Mouse (Mus musculus): ENCODE measurements at regions not wholly inside any gene's neighbourhood (a gene's known extent, or its start where the extent isn't known, plus 50 kb on each side); places are given as distances from the start of the nearest gene placed in this dataset.

GRCm38 (mm10) chr2:172674641-172675040 is 125.2 kb downstream of the Tfap2c start:
- Histone ChIP-seq H3K4me2 (replicated peaks; ENCODE audit: low read depth, low read length) (no peak overlapping the region), H3K4me3 (ENCODE audit: low read length) (no peak overlapping the region), H3K9me3 (ENCODE audit: control insufficient read depth, low read length) (no peaks in the 10 kb centered on the region), H3K27ac (ENCODE audit: low read depth, low read length) (no peak overlapping the region), H3K4me1 (ENCODE audit: control insufficient read depth, insufficient read depth, low read length) (no peaks in the 10 kb centered on the region), H3K27me3 (ENCODE audit: control insufficient read depth, insufficient read depth, low read length) (no peaks in the 10 kb centered on the region), H3K36me3 (ENCODE audit: control insufficient read depth, insufficient read depth, low read length) (no peaks in the 10 kb centered on the region), H3K9ac (ENCODE audit: low read depth, low read length) (no peak overlapping the region)
- no peak for ATAC-seq (ENCODE audit: low FRiP score, low TSS enrichment)
- 86% methylated on average over 8 of the region's 8 CpGs for WGBS

DNA sequence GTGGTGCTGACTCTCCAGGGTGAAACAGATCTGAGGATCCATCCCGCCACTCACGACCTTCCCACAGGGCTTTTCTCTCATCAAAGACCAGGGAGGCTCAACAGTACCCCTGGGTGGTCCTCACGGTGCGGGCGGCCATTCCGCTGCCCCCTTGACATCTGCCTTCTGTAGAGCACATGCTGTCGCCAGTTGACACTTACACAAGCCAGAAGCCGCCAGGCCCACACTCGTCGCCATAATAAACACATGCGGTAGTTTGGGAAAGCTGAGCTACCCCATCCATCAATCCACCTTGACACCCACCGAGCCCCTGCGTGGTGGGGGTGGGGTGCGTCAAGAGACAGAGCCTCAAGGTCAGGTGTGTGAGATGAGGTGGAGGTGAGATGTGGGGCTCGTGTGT is 125.7 kb downstream of the Tfap2c start:
- no peak overlapping the region for H3K4me3 ChIP-seq (ENCODE audit: low read length)
- H3K27me3 ChIP-seq (ENCODE audit: control insufficient read depth, insufficient read depth, low read length), result no peaks in the 10 kb centered on the region
- no peak for ATAC-seq (ENCODE audit: low FRiP score, low TSS enrichment)
- H3K4me1 ChIP-seq (ENCODE audit: control insufficient read depth, insufficient read depth, low read length), result no peaks in the 10 kb centered on the region
- no peaks in the 10 kb centered on the region for H3K9me3 ChIP-seq (ENCODE audit: control insufficient read depth, low read length)
- no peak overlapping the region for H3K27ac ChIP-seq (ENCODE audit: low read depth, low read length)
- no peak overlapping the region for H3K9ac ChIP-seq (ENCODE audit: low read depth, low read length)
- no peak overlapping the region for H3K4me2 ChIP-seq (replicated peaks; ENCODE audit: low read depth, low read length)
- no peaks in the 10 kb centered on the region for H3K36me3 ChIP-seq (ENCODE audit: control insufficient read depth, insufficient read depth, low read length)
- 57% methylated on average over 15 of the region's 15 CpGs for WGBS

GRCm38 (mm10) chr2:172690196-172690595 is 140.8 kb downstream of the Tfap2c start:
- 0 out of 2 replicates have a peak, but pooled peaks cover 2% of the 10 kb centered on the region for H3K9me3 ChIP-seq (ENCODE audit: control insufficient read depth, low read length)
- H3K9ac ChIP-seq (ENCODE audit: low read depth, low read length), result no peak overlapping the region
- H3K4me3 ChIP-seq (ENCODE audit: low read length), result no peak overlapping the region
- H3K36me3 ChIP-seq (ENCODE audit: control insufficient read depth, insufficient read depth, low read length), result no peaks in the 10 kb centered on the region
- H3K27ac ChIP-seq (ENCODE audit: low read depth, low read length), result no peak overlapping the region
- ATAC-seq (ENCODE audit: low FRiP score, low TSS enrichment), result no peak
- no peaks in the 10 kb centered on the region for H3K4me1 ChIP-seq (ENCODE audit: control insufficient read depth, insufficient read depth, low read length)
- H3K4me2 ChIP-seq (replicated peaks; ENCODE audit: low read depth, low read length), result no peak overlapping the region
- no peaks in the 10 kb centered on the region for H3K27me3 ChIP-seq (ENCODE audit: control insufficient read depth, insufficient read depth, low read length)
- 76% methylated on average over 1 of the region's 1 CpGs for WGBS

DNA sequence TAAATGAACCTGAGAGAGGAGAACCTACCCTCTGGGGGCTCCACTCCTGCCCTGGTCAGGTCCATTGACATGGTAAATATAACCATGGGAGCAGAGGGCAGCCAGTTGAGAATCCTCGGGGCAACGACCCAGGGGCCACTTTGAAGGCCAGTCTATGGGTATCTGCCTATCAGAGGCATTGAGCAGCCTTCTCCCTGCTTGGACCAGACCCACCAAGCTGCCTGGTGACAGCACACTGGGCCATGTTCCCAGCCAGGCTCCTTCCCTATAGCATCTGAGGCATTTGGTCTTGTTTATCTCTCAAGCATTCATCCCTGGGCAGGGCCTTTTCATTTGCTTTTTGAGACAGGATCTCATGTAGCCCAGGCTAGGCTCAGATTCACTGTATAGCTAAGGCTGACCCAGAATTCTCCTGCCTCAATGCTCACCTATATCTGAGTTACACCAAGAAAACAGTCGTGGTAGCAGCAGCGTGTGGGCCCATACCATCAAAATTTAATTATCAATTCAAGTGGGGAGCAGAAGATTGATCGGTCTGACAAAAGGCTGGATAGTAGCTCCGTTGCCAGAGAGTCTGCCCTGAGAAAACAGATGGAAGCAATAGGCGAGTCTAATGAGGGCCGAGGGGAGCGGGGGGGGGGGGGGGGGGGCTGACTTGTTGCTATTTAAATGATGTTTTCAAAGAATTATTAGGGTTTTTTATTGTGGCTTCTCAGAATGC is 141.7 kb downstream of the Tfap2c start:
- Histone ChIP-seq H3K27ac (ENCODE audit: low read depth, low read length) (no peak overlapping the region), H3K9me3 (ENCODE audit: control insufficient read depth, low read length) (0 out of 2 replicates have a peak, but pooled peaks cover 2% of the 10 kb centered on the region), H3K4me3 (ENCODE audit: low read length) (no peak overlapping the region), H3K4me2 (replicated peaks; ENCODE audit: low read depth, low read length) (no peak overlapping the region), H3K36me3 (ENCODE audit: control insufficient read depth, insufficient read depth, low read length) (no peaks in the 10 kb centered on the region), H3K27me3 (ENCODE audit: control insufficient read depth, insufficient read depth, low read length) (no peaks in the 10 kb centered on the region), H3K9ac (ENCODE audit: low read depth, low read length) (no peak overlapping the region), H3K4me1 (ENCODE audit: control insufficient read depth, insufficient read depth, low read length) (no peaks in the 10 kb centered on the region)
- no peak for ATAC-seq (ENCODE audit: low FRiP score, low TSS enrichment)
- 69% methylated on average over 9 of the region's 9 CpGs for WGBS

GRCm38 (mm10) chr2:172698961-172699360 is 149.6 kb downstream of the Tfap2c start:
- 62% methylated on average over 6 of the region's 6 CpGs for WGBS
- Histone ChIP-seq H3K4me2 (replicated peaks; ENCODE audit: low read depth, low read length) (no peak overlapping the region), H3K9me3 (ENCODE audit: control insufficient read depth, low read length) (no peaks in the 10 kb centered on the region), H3K27me3 (ENCODE audit: control insufficient read depth, insufficient read depth, low read length) (no peaks in the 10 kb centered on the region), H3K36me3 (ENCODE audit: control insufficient read depth, insufficient read depth, low read length) (no peaks in the 10 kb centered on the region), H3K4me3 (ENCODE audit: low read length) (no peak overlapping the region), H3K9ac (ENCODE audit: low read depth, low read length) (no peak overlapping the region), H3K4me1 (ENCODE audit: control insufficient read depth, insufficient read depth, low read length) (no peaks in the 10 kb centered on the region), H3K27ac (ENCODE audit: low read depth, low read length) (no peak overlapping the region)
- ATAC-seq (ENCODE audit: low FRiP score, low TSS enrichment), result no peak

DNA sequence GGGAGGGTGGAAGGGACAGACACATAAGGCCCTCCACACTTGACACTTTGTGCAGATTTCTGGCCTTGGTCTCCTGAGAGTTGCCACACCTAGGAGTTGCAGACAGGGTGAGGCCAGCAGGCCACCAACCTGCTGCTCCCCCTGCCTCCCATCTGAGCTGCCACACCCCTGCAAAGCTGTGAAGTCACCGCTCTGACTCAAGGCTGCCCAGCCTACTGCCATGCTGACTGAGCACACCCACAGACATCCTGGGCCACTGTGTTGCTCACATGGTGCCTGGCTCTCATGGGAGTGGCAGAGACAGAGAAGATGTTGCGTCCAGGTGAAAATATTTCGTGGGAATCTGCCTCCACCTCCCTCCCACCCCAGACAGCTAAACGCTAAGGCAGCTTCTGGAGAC is 150.3 kb downstream of the Tfap2c start:
- H3K27ac ChIP-seq (ENCODE audit: low read depth, low read length), result no peak overlapping the region
- no peaks in the 10 kb centered on the region for H3K4me1 ChIP-seq (ENCODE audit: control insufficient read depth, insufficient read depth, low read length)
- no peaks in the 10 kb centered on the region for H3K9me3 ChIP-seq (ENCODE audit: control insufficient read depth, low read length)
- no peak overlapping the region for H3K4me2 ChIP-seq (replicated peaks; ENCODE audit: low read depth, low read length)
- no peaks in the 10 kb centered on the region for H3K36me3 ChIP-seq (ENCODE audit: control insufficient read depth, insufficient read depth, low read length)
- 80% methylated on average over 4 of the region's 4 CpGs for WGBS
- no peaks in the 10 kb centered on the region for H3K27me3 ChIP-seq (ENCODE audit: control insufficient read depth, insufficient read depth, low read length)
- H3K4me3 ChIP-seq (ENCODE audit: low read length), result no peak overlapping the region
- no peak for ATAC-seq (ENCODE audit: low FRiP score, low TSS enrichment)
- no peak overlapping the region for H3K9ac ChIP-seq (ENCODE audit: low read depth, low read length)

GRCm38 (mm10) chr2:172710641-172711040 is 161.2 kb downstream of the Tfap2c start:
- Histone ChIP-seq H3K4me1 (ENCODE audit: control insufficient read depth, insufficient read depth, low read length) (no peaks in the 10 kb centered on the region), H3K9me3 (ENCODE audit: control insufficient read depth, low read length) (no peaks in the 10 kb centered on the region), H3K4me2 (replicated peaks; ENCODE audit: low read depth, low read length) (no peak overlapping the region), H3K27ac (ENCODE audit: low read depth, low read length) (no peak overlapping the region), H3K9ac (ENCODE audit: low read depth, low read length) (no peak overlapping the region), H3K27me3 (ENCODE audit: control insufficient read depth, insufficient read depth, low read length) (no peaks in the 10 kb centered on the region), H3K36me3 (ENCODE audit: control insufficient read depth, insufficient read depth, low read length) (no peaks in the 10 kb centered on the region), H3K4me3 (ENCODE audit: low read length) (no peak overlapping the region)
- ATAC-seq (ENCODE audit: low FRiP score, low TSS enrichment), result no peak
- 81% methylated on average over 4 of the region's 4 CpGs for WGBS

DNA sequence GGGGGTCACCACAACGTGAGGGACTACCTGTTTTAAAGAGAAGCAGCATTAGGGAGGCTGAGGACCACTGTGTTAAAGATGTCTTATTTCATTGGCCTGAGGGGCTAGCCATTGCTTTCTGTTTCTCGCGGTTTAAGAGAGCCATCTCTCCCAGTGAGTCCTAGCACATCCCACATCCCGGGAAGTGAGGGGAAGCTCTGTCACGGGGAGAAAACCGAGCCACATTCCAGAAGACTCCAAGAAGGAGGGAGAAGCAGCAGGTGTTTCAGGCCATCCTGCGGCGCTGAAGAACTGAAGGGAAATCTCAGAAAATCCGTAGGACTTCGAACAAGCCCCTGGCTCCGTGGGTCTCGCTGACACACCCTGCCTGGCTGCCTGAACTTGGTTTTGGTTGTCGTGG is 177.3 kb downstream of the Tfap2c start:
- Histone ChIP-seq H3K4me3 (ENCODE audit: low read length) (no peak overlapping the region), H3K27ac (ENCODE audit: low read depth, low read length) (no peak overlapping the region), H3K4me1 (ENCODE audit: control insufficient read depth, insufficient read depth, low read length) (peaks cover 10% of the 10 kb centered on the region), H3K27me3 (ENCODE audit: control insufficient read depth, insufficient read depth, low read length) (peaks cover 56% of the 10 kb centered on the region), H3K9ac (ENCODE audit: low read depth, low read length) (no peak overlapping the region), H3K9me3 (ENCODE audit: control insufficient read depth, low read length) (no peaks in the 10 kb centered on the region), H3K4me2 (replicated peaks; ENCODE audit: low read depth, low read length) (no peak overlapping the region; the same call in 1 of the 2 replicates), H3K36me3 (ENCODE audit: control insufficient read depth, insufficient read depth, low read length) (no peaks in the 10 kb centered on the region)
- WGBS, result 2% methylated on average over 13 of the region's 13 CpGs
- no peak for ATAC-seq (ENCODE audit: low FRiP score, low TSS enrichment)

GRCm38 (mm10) chr2:172727576-172727975 is 178.2 kb downstream of the Tfap2c start:
- Histone ChIP-seq H3K4me3 (ENCODE audit: low read length) (no peak overlapping the region), H3K4me2 (replicated peaks; ENCODE audit: low read depth, low read length) (no peak overlapping the region), H3K9ac (ENCODE audit: low read depth, low read length) (no peak overlapping the region), H3K9me3 (ENCODE audit: control insufficient read depth, low read length) (no peaks in the 10 kb centered on the region), H3K27ac (ENCODE audit: low read depth, low read length) (no peak overlapping the region), H3K36me3 (ENCODE audit: control insufficient read depth, insufficient read depth, low read length) (no peaks in the 10 kb centered on the region), H3K27me3 (ENCODE audit: control insufficient read depth, insufficient read depth, low read length) (peaks cover 65% of the 10 kb centered on the region), H3K4me1 (ENCODE audit: control insufficient read depth, insufficient read depth, low read length) (peaks cover 10% of the 10 kb centered on the region)
- 21% methylated on average over 10 of the region's 10 CpGs for WGBS
- ATAC-seq (ENCODE audit: low FRiP score, low TSS enrichment), result no peak
